Mouse (Mus musculus) thymus, postnatal 25 days (tissue): ENCODE measurements at regions not wholly inside any gene's neighbourhood (a gene's known extent, or its start where the extent isn't known, plus 50 kb on each side); places are given as distances from the start of the nearest gene placed in this dataset.
A peak's percentile ranks its signal among the peaks of the same experiment; 100 is the strongest.

Experiments used
- DNase-seq: peaks from one replicate; pipeline ENCODE4 v3.0.0; 2022

GRCm38 (mm10) chr19:23044510-23045464 is 96.2 kb upstream of the Klf9 start:
- no peak for DNase-seq

- DNase-seq = no peak
These were observed 89.6 kb upstream of the Klf9 start for GRCm38 (mm10) chr19:23051456-23051855.

- no peak for DNase-seq
These were observed 86.6 kb upstream of the Klf9 start for GRCm38 (mm10) chr19:23054440-23054839.

GRCm38 (mm10) chr19:23055916-23056805 is 84.9 kb upstream of the Klf9 start:
- DNase-seq = no peak

- peak; percentile 11 for DNase-seq
These were observed 83.9 kb upstream of the Klf9 start for GRCm38 (mm10) chr19:23056851-23057707.

- no peak for DNase-seq
These were observed 83.1 kb upstream of the Klf9 start for GRCm38 (mm10) chr19:23057739-23058501.

GRCm38 (mm10) chr19:23058502-23058900 is 82.5 kb upstream of the Klf9 start:
- no peak for DNase-seq

- DNase-seq = no peak
These were observed 79.9 kb upstream of the Klf9 start for GRCm38 (mm10) chr19:23061081-23061640.

GRCm38 (mm10) chr19:23061906-23062305 is 79.1 kb upstream of the Klf9 start:
- no peak for DNase-seq

- DNase-seq = no peak
These were observed 78.2 kb upstream of the Klf9 start for GRCm38 (mm10) chr19:23062851-23063250.

GRCm38 (mm10) chr19:23065548-23065947 is 75.5 kb upstream of the Klf9 start:
- DNase-seq = no peak

GRCm38 (mm10) chr19:23066726-23067125 is 74.3 kb upstream of the Klf9 start:
- DNase-seq = no peak

GRCm38 (mm10) chr19:23068600-23068999 is 72.4 kb upstream of the Klf9 start:
- no peak for DNase-seq

- no peak for DNase-seq
These were observed 71.4 kb upstream of the Klf9 start for GRCm38 (mm10) chr19:23069656-23070055.

GRCm38 (mm10) chr19:23071000-23071399 is 70.0 kb upstream of the Klf9 start:
- DNase-seq = no peak

GRCm38 (mm10) chr19:23074602-23075570 is 66.1 kb upstream of the Klf9 start:
- DNase-seq = no peak

- DNase-seq = no peak
These were observed 65.2 kb upstream of the Klf9 start for GRCm38 (mm10) chr19:23075790-23076189.

GRCm38 (mm10) chr19:23085173-23085660 is 55.8 kb upstream of the Klf9 start:
- no peak for DNase-seq

- DNase-seq = no peak
These were observed 53.5 kb upstream of the Klf9 start for GRCm38 (mm10) chr19:23087575-23087974.

- DNase-seq = no peak
These were observed 51.9 kb upstream of the Klf9 start for GRCm38 (mm10) chr19:23089081-23089480.
